Mouse (Mus musculus) adrenal gland, adult (tissue): Measurements from ENCODE around the gene Iscu.
A peak's percentile ranks its signal among the peaks of the same experiment; 100 is the strongest.

ENCODE experiments used
- DNase-seq, 2 experiments: peaks; one replicate each; pipeline ENCODE4 v3.0.0; 2022 to 2023; ENCODE audit warnings: low spot score in 1 of 2; ENCODE audit not compliant: inconsistent age in 2 of 2

Gene Iscu

DNA sequence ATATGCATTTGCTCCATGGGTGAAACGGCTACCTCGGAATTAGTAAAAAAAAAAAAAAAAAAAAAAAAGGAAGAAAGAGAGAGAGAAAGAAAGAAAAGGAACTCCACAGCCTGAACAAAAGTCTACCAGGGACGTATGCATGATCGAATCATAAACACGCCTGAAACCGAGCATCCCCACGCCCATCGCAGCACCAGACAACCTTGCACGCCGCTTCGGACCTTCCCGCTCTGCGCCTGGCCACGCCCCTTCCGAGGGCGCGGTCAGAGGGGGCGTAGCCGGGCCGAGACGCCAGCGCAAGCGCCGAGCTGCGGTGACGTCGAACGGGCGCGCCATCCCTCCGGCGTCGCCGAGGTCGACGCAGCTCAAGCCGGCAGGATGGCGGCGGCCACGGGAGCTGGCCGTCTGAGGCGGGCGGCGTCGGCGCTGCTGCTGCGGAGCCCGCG, at the start of gene Iscu, which contains the start of gene Sart3:
Iscu (plus strand) TSS at position 299 of the 446 bp plus-strand sequence.
Sart3 (minus strand) TSS at position 61 of the 446 bp plus-strand sequence.
- peak; percentile 97 for DNase-seq

DNA sequence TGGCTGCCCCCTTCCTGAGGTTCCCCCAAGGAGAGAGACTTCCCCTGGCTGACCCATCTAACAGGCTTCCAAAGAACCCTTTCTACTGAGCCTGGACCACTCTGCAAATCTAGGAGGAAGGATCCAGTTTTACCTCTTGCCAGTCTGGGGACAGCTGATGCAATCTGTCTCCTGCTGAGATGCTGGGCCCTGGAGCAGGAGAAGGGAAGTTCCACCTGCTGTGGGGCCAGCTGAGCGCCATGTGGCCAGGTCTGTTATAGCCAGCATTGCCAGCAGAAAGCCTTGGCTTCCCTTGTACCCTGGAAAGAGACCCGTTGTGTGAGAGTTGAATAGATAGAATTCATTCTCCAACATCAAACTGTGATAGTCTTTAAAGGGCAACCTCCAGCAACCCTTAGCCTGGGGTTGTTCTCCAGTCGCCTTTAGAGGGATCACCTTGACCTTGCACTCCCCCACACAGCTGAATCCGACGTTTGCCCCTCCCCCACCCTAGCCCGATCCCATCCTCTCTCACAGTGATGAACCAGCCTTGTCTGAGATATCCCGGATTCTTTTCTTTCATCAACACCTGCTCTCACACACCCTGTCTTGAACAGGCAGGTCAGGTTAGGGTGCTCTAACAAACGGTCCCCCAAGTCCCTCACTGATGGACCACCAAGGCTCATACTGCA, 48.8 kb upstream of the Iscu start:
- DNase-seq: no peak

DNA sequence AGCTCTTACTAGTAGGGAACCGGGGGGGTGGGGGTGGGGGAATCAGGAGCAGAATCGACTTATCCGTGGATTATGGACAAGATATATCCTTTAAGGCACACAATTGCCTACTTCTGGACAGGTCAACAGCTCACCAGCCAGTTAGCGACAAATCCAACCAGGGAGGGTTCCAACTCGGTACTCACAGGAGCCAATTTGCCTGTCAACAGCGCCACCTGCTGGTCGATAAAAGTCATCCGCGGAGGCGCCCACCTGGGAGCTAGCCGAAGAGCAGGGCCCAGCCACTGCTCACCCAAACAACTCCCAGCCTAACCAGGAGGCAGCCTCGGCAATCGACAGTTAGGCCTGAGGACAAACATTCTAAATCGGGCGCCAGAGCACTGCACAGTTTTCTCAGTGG, 48.1 kb upstream of the Iscu start, which contains the start of gene 1700069L16Rik:
1700069L16Rik (minus strand) TSS at position 327 of the 400 bp plus-strand sequence.
- DNase-seq: peak; percentile 69 to 91

DNA sequence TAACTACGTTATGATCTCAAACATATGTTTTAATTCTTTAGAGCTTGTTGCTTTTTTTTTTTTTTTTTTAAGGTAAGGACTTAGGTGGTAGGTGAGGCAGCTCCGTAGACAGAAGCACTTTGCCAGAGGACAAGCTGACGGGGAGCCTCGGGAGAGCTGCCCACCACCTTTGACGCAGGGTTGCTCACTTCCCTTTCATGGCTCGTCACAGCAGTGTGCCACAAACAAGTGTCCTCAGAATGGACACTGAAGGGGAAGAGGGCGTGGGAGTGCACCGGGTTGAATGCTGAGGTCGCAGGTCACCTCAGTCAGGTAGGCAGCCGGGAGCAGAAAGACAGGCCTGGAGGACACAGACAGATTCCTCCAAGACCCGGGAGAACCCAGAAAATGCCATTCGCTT, 47.1 kb upstream of the Iscu start:
- no peak for DNase-seq

DNA sequence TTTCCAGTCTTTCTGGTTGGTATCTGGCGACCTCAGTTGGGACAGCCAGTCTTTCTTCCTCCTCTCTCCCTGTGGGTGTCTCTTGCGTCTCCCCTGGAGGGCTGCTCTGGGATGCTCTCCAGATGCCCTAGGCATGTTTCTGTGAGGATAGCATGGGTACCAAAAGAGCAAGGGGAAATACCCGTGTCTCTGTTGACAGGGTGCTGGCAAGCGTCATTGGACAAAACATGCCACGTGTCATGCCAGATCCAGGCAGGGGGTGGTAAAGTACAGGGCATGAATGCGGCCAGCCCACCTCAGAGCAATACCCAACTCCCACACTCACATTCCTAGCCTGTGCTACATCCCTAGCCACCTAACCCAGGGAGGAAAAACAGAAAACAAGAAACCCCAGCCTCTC, 45.9 kb upstream of the Iscu start:
- no peak for DNase-seq

DNA sequence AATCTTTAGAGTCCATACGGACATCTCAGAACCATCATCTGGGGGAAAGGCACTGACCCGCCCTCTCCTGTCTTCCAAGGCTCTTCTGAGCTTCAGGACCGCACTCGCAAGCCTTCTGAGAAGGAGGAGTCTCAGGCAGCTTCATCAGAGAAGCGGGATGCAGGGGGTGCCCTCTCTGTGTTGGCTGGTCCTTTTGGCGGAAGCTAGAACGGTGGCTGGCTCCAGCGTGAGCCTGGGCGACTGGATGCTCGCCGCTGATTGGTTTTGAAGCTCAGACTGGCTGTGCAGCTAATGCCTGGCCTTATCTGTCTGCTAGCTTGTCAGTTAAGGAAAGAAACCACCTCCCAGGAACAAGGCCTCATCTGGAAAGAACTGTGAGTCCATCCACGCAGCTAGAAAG, 45.3 kb upstream of the Iscu start:
- DNase-seq: no peak

DNA sequence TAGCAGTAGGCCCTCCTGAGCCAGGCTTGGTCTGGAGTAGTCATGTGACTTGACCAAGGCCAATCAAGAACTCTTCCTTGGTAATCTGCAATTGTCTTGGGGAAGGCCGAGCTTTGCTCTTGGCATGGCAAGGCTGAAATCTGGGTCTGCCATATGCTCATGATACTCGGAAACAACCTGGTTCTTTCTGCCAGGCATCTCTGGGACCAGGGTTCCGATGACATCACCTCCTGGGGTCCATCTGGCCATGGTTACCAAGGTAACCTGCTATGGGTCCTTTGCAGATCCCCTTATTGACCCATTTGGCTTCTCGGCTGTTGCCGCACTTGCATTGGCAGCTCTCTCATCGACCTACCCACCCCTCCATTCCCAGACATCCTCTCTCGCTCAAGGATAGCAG, 44.5 kb upstream of the Iscu start:
- DNase-seq: no peak

DNA sequence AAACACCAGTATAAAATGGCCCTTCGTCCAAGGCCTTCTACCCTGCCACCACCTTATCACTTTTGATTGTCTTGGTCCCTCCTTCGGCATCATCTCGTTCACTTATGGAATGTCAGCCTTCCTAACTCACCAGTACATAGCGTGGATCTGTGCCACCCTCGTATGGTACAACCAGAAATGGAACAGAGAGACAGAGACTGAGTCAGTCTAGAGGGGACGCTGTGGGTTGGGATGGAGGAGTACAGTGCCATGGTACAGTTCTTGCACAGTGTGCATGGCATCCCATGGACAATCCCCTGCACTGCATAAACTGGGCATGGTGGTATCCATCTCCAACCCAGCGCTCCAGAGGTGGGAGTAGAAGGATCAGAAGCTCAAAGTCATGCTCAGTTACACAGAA, 43.9 kb upstream of the Iscu start:
- DNase-seq: no peak

DNA sequence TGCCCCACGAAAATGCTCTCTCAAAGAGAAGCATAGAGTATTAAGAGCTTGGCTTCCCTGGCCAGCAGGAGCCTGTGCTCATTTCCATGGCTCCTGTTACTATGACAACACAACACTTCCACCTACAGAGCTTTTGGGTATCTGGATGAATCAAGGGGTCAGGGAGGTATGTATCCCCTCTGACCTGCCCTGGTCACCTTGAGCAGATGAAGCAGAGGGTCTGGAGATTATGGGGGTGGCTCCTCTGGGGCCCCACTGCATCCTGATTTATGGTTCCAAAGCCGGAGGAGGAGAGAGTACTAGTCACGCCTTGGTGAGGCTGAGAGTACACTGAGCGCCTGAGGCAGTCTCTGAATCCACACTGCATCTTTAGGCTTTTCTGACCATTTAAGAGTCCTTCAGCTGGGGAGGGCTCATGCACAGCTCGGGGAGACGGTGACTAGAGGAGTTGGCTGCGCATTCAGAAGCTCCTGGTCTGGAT, 41.9 kb upstream of the Iscu start:
- DNase-seq: no peak

DNA sequence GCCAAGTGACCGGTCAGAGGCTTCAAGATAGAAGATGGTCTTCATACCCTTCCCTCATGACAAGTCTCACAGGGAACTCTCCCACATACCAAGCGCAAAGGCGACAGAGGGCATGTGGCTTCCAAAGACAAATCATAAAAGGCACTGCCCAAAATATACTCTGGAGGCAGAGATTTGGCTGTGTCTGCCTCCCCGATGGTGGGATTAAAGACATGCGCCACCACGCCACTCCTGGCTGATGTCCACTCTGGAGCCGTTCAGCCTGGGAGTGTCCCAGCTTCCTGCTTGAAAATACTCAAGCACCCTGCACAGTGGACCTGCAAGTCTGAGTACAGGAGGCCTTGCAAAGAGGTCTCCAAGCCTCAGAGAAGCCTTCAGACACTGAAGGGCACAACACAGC, 41.4 kb upstream of the Iscu start:
- DNase-seq: no peak

DNA sequence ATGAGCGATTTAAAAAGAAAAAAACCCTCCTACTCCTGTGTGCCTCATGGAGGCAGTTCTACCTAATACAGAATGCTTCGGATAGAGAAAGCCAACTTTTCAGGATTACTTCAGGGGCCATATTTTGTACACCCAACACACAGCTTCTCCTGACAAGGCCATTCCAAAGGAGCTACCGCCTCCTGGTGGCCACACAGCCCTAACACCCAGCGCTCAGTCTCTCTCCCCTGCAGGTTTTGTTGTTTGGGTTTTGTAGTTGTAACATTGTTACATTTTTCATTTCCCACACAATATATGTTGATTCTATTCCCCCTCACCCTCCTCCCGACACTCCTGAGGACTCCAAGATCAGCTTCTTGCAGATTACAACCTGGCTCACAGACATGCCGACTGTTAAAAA, 40.4 kb upstream of the Iscu start:
- peak in 1 of 2 experiments; percentile 74 for DNase-seq

DNA sequence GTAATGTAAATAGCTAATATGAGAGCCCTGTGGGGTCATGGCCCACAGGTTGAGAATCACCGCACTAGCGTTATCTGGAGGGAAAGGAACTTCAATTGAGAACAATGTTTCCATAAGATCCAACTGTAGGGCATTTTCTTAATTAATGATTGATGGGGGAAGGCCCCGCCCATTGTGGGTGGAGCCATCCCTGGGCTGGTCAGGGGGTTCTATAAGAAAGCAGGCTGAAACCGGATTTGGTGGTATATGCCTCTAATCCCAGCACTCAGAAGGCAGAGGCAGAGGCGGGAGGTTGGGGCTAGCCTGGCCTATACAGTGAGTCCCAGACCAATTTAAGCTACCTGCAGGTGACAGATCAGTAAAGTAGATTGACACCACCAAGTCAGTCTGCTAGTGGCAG, 38.2 kb upstream of the Iscu start:
- DNase-seq: no peak

DNA sequence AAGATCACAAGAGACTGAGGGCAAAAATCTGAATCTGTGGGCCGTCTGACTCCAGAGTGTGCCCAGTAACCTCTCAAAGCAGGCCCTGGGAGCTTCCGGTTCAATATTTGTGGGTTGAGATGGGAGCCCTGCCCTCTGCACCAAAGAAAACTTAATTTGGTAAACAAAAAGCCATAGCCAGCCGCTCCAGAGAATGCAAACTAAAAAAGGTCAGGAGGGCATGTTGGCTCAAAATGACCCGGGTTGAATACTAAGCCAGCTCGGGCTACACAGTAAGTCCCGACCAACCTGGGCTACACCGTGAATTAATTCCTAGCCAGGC, 37.6 kb upstream of the Iscu start:
- no peak for DNase-seq

DNA sequence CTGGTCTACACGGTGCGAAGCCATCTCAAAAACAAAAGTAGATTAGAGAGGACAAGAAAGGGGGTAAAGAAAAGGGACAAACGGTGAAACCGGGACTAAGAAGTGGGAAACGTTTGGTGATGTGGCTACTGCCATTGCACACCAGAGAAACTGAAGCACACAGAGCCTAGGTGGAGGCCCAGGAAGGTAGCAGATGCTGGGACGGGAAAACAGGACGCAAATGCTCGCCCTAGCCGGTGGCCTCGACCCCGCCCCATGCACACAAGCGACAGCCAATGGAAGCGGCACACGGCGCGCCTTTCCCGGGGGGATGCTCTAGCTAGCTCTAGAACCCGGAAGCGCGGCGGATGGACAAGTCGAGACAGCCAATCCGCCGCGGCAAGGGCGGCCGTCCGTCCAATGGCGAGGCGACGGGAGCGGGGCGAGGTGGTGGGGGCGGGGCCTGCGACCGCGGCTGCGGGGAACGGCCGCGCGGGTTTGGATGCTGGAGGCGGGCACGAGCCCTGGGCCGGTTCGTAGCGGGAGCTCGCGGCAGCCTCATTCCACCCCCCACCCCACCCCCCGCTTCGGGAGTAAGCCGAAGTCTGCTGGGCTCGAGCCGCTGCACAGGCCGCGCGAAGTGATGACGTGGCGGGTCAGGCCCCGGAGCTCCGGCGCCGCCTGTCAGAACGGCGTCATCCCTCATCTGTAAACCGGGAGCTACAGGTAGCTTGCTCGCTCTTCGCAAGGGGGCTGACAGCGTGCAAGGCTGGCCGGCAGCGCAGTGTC, 37.0 kb upstream of the Iscu start, which contains the start of gene Ficd:
Ficd (plus strand) TSS at position 459 of the 768 bp plus-strand sequence.
- DNase-seq: peak; percentile 94 to 96

DNA sequence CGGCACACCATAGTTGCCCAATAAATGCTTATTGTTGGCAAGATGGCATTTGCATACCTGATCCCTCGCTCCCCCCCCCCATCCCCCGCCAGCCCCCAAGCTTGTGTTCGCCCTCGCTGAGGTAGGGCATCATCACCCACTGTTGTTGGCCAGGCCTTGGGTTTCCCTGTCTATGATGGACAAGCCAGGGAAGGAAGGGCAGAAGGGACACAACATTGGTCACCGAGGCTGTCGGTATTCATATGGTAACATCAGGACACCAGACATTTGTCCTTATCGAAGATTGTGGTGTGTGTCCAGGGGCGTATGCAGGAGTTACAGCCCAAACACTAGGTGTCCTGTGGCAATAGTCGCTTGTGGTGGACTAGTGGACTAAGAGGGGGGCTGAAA, 36.4 kb upstream of the Iscu start:
- no peak for DNase-seq

DNA sequence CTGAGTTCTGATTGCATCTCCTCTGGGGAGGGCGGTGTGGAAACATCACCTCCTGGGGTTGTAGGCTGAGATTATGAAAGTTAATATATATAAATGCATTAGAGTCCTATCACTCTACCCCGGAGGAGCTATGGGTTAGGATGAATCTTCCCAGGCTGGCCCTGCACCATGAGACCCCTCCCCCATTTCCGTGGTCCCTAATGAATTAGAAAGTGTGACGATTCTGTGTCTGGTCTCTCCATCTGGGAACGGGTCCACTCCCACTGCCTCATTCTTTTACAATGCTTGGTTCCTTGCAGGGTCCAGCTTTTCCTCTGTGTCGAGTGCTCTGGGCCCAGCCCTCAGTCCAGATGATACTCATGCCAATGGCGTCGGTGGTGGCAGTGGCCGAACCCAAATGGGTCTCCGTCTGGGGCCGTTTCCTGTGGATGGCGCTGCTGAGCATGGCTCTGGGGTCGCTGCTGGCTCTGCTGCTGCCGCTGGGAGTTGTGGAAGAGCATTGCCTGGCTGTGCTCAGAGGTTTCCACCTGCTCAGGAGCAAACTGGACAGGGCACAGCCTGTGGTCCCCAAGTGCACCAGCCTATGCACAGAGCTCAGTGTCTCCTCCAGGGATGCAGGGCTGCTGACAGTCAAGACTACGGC, 35.9 kb upstream of the Iscu start:
- DNase-seq: peak; percentile 26 to 45

DNA sequence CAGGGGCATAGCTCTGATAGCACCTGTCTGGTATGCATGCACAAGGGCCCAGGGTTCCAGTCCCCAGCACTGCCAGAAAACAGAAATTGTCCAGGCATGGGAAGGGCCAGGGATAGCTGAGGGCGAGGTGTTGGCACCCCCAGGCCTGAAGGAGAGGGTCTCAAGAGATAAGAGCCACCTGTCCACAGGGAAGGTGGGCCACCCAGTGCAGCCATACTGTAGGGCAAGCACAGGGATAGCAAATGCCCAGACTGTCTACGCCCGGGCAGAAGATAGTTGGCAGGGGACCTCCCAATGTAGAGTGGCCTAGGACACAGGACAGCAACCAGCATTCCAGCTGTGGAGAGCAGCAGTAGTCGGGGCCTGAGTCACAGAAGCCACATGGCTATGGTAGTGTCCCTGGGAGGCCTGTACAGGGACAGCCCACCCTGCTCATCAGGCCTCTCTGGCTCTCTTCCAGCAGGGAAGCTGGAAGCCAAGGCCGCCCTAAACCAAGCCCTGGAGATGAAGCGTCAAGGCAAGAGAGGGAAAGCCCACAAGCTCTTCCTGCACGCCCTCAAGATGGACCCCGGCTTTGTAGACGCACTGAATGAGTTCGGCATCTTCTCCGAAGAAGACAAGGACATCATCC, 34.8 kb upstream of the Iscu start:
- DNase-seq: peak; percentile 29 to 56

DNA sequence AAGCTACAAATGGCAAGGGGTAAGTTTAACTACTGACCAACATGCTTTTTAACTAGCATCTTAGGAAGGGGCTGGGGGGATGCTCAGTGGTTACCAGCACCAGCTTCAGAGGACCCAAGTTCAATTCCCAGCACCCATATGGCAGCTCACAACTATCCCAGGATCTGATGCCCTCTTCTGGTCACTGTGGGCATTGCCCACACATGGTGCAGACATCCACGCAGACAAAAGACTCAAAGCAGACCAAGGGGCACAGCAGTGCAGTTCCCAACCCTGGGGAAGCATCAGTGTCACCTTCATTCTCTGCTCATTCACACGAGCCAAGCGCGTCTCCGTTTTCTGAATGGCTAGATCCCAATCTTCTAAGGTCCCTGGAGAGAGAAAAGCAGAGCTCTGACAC, 24.9 kb upstream of the Iscu start:
- DNase-seq: no peak

DNA sequence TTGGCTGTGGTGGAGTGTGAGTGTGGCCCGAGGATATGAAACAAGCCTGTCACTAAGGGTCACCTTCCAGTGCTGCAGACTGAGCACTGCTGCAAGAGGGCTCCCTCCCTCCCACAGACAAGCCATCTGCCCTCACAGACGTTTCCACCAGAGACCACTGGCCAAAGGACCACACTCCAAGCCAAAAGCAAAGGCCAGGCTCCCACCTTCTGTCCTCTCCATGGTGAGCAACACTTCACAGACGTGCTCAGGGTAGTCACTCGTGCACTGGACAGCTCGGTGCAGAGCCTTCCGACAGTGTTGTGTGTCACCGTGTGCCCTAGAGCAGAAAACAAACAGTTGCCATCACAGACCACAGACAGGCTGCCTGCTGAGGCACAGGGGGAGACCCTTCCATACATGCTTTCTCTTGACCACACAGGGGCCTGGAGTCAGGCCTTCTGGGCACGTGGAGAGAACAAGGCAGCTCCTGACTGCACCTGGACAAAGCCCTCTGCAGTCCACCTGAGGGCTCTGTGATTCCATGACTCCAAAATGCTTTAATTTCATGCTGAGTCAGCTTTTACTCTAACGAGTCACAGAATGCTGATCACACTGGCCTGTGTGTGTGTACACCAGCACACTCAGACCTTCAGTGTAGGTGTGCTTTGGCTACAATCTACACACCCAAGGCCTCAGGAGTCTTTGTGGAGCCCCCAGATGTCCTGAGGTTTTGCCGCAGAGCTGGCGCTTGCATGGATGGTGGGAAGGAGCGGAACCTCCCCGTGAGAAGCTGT, 23.8 kb upstream of the Iscu start:
- no peak for DNase-seq

DNA sequence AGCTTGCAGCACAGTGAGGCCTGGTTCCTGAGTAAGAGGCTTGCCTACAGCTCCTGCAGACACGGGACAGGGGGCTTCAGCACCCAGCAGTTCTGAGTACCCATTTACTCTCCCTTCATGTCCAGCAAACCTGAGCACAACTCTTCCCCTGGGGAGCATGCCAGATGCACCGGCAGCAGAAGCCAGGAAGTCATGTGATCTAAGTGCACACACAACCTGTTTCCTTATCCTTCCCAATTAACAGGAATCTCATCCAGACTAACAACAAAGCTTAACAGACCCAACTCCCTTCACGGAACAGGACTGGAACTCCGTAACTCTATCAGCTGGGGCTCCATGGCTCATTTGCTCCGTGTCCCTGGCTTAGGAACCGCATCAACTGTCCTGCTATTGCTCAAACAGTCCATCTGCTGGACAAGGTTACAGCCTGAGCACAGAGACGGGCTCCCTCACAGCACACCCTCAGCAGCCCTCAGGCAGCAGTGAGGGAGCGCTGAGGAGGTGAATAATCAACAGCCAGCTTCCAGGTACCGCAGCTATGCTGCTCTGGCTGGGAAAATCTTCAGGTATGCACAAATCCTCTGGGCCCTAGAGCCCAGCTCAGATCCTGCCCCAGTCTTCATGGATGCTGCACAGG, 20.9 kb upstream of the Iscu start:
- DNase-seq: peak in 1 of 2 experiments; percentile 33
